Mouse (Mus musculus) stomach, embryonic 16.5 days (tissue): ENCODE measurements around the gene Olfr1079. TPM values are rescaled to one million over a fixed set of nuclear protein-coding genes. Genes with fewer than 3 reads are reported as not detected.
"Not testable (repeated sequence)": the region's sequence is repeated elsewhere in the genome, so short reads cannot be mapped to it uniquely, and the experiment has no call there.

Source experiments
- ATAC-seq: fragments of 200-750 bp; cut with Nextera tagmentation; 2 replicates; pipeline ENCODE4 v1.8.0; 2017; ENCODE audit warnings: moderate number of reproducible peaks, moderate TSS enrichment; ENCODE audit not compliant: insufficient read depth, low FRiP score
- H3K27ac ChIP-seq: fragments of 300-500 bp; sonication (generic); 2 replicates; pipeline ENCODE4 v1.5.1; 2014; ENCODE audit warnings: low read length
- H3K27me3 ChIP-seq: fragments of 300-500 bp; sonication (generic); 2 replicates; pipeline ENCODE4 v1.6.1; 2014; ENCODE audit warnings: low read length, control low read depth, mixed read lengths; ENCODE audit not compliant: control insufficient read depth, insufficient read depth
- H3K36me3 ChIP-seq: fragments of 300-500 bp; sonication (generic); 2 replicates; pipeline ENCODE4 v1.6.1; 2014; ENCODE audit warnings: low read length; ENCODE audit not compliant: control insufficient read depth, insufficient read depth
- H3K4me1 ChIP-seq: fragments of 300-500 bp; sonication (generic); 2 replicates; pipeline ENCODE4 v1.6.1; 2014; ENCODE audit warnings: low read length, control low read depth, mixed read lengths; ENCODE audit not compliant: control insufficient read depth, insufficient read depth
- H3K4me2 ChIP-seq: fragments of 300-500 bp; sonication (generic); 2 replicates; pipeline ENCODE4 v1.6.1; 2014; ENCODE audit warnings: low read depth, low read length, mixed read lengths
- H3K4me3 ChIP-seq: fragments of 300-500 bp; sonication (generic); replicated peaks from 2 replicates; pipeline ENCODE4 v1.5.1; 2014; ENCODE audit warnings: mild to moderate bottlenecking, low read length
- H3K9ac ChIP-seq: fragments of 300-500 bp; sonication (generic); 2 replicates; pipeline ENCODE4 v1.6.1; 2014; ENCODE audit warnings: low read length
- H3K9me3 ChIP-seq: fragments of 300-500 bp; sonication (generic); replicated peaks from 2 replicates; pipeline ENCODE4 v1.6.1; 2016; ENCODE audit warnings: low read length, control low read depth; ENCODE audit not compliant: control insufficient read depth
- WGBS: fragments of 180-500 bp; shearing (Covaris S2); extraction: QIAGEN DNeasy Blood & Tissue Kit; methylation state at CpG from one replicate; pipeline ENCODE4 v1.1.7; 2014; 5-methylcytosine and 5-hydroxymethylcytosine counted together
- polyA plus RNA-seq: library from polyadenylated mRNA; unstranded; fragments of >200 nt; fragmentation: Nextera tagmentation; extraction: Ambion mirVana; gene quantifications from 2 replicates; pipeline ENCODE4 v1.2.1, GENCODE M21; 2015

Gene Olfr1079
- not detected in 2 replicates for polyA plus RNA-seq

DNA sequence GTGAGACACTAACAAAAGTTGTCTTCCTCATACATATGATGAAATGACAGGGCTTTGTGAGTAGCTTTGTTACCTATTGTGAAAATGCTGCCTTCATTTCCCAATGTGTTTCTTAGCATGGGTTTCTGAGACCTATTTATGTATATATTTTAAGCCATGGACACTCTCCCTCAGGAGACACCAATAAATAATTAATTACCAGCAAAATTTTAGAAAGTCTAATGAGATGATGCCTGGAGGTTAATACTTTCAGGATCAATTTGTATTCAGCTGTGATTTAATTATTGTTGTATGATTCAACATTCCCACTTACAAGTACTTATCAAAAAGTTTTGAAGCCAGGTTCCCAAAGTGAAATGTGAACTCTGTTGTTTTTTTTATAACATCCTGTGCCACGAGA, at the start of gene Olfr1079:
TSS of gene Olfr1079 (minus strand) at position 101 of the 400 bp plus-strand sequence.
- H3K9ac ChIP-seq, result no peak within 1 kb of the TSS
- no peak for ATAC-seq
- H3K36me3 ChIP-seq, result no peaks in the 10 kb centered on the region
- H3K27ac ChIP-seq, result no peak within 1 kb of the TSS
- no peak within 1 kb of the TSS for H3K4me3 ChIP-seq
- 75% methylated on average over 1 of the region's 1 CpGs for WGBS
- H3K4me2 ChIP-seq, result no peak within 1 kb of the TSS
- H3K9me3 ChIP-seq, result no peaks in the 10 kb centered on the region
- no peaks in the 10 kb centered on the region for H3K27me3 ChIP-seq
- H3K4me1 ChIP-seq, result no peaks in the 10 kb centered on the region

DNA sequence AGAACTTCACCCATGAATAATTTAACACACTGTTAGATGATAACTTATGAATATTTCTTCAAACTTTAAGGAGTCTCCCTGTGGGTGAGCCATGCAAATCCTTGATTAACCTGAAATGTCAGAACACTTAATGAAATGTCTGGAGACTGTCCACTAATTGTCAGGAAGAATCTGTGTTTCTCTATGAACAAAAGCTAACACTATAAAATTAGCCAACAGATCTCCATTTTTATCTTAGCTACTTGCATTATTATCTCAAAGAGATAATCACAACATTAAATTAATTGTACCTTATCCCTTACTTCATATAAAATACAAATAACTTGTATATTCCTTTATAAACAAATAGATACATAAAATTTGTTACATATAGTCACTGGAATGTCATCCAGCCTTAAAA, 15.9 kb upstream of the Olfr1079 start, which contains the start of gene Olfr1080:
TSS of gene Olfr1080 (minus strand) at position 101 of the 400 bp plus-strand sequence.
- not testable (repeated sequence) for H3K9ac ChIP-seq, ATAC-seq, H3K36me3 ChIP-seq, H3K9me3 ChIP-seq, H3K4me2 ChIP-seq, H3K27ac ChIP-seq, H3K4me1 ChIP-seq, H3K27me3 ChIP-seq, H3K4me3 ChIP-seq

DNA sequence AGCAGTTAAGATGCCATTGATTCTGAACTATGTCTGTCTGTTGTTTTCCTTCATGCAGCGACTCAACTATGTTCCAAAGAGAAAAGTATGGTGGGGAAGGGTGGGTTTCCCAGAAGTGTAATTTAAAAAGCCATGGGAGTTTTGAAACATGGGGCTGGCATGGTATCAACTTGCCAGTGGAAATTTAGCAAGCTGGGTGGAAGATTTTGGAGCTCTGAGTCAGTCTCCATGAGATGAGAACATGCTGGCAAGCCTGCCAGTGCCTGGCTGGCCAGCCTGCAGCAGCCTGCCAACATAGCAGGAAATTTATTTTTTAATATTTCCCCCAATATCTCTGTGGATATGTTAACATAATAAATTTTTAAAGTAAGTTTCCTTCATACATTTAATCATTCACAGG, 11.3 kb downstream of the Olfr1079 start:
- ATAC-seq, result no peak
- H3K4me3 ChIP-seq, result no peak overlapping the region
- H3K9ac ChIP-seq, result no peak overlapping the region
- H3K27me3 ChIP-seq, result no peaks in the 10 kb centered on the region
- H3K9me3 ChIP-seq, result no peaks in the 10 kb centered on the region
- H3K27ac ChIP-seq, result no peak overlapping the region
- H3K4me2 ChIP-seq, result no peak overlapping the region
- 85% methylated on average over 1 of the region's 1 CpGs for WGBS
- no peaks in the 10 kb centered on the region for H3K4me1 ChIP-seq
- no peaks in the 10 kb centered on the region for H3K36me3 ChIP-seq

GRCm38 (mm10) chr2:86508161-86508560, 34.1 kb downstream of the Olfr1079 start, which contains the start of gene Olfr1076:
Olfr1076 (plus strand) TSS chr2:86508461.
- no peak within 1 kb of the TSS for H3K4me2 ChIP-seq
- no peaks in the 10 kb centered on the region for H3K9me3 ChIP-seq
- H3K9ac ChIP-seq, result no peak within 1 kb of the TSS
- no peak within 1 kb of the TSS for H3K27ac ChIP-seq
- WGBS, result 78% methylated on average over 1 of the region's 1 CpGs
- no peaks in the 10 kb centered on the region for H3K27me3 ChIP-seq
- H3K36me3 ChIP-seq, result no peaks in the 10 kb centered on the region
- no peaks in the 10 kb centered on the region for H3K4me1 ChIP-seq
- no peak for ATAC-seq
- no peak within 1 kb of the TSS for H3K4me3 ChIP-seq

- WGBS, result 30% methylated on average over 1 of the region's 1 CpGs
- no peaks in the 10 kb centered on the region for H3K4me1 ChIP-seq
- H3K4me3 ChIP-seq, result no peak within 1 kb of the TSS
- H3K27me3 ChIP-seq, result no peaks in the 10 kb centered on the region
- H3K4me2 ChIP-seq, result no peak within 1 kb of the TSS
- no peak for ATAC-seq
- no peak within 1 kb of the TSS for H3K27ac ChIP-seq
- no peak within 1 kb of the TSS for H3K9ac ChIP-seq
- no peaks in the 10 kb centered on the region for H3K9me3 ChIP-seq
- no peaks in the 10 kb centered on the region for H3K36me3 ChIP-seq
Measured at GRCm38 (mm10) chr2:86487286-86487685, 55.0 kb downstream of the Olfr1079 start, which contains the start of gene Olfr228. Olfr228 (minus strand) TSS chr2:86487386.

Other genes with a start within 250 kb of the Olfr1079 start
- gene Olfr1053, start 227.2 kb downstream of the Olfr1079 start, polyA plus RNA-seq, result not detected in 2 replicates
- not detected in 2 replicates for gene Olfr1054, start 207.0 kb downstream of the Olfr1079 start, polyA plus RNA-seq
- not detected in 2 replicates for gene Olfr1055, start 192.2 kb downstream of the Olfr1079 start, polyA plus RNA-seq
- gene Olfr1056, start 180.0 kb downstream of the Olfr1079 start, polyA plus RNA-seq, result not detected in 2 replicates
- not detected in 2 replicates for gene Olfr1057, start 164.1 kb downstream of the Olfr1079 start, polyA plus RNA-seq
- not detected in 2 replicates for gene Olfr1058, start 153.9 kb downstream of the Olfr1079 start, polyA plus RNA-seq
- not detected in 2 replicates for gene Olfr1061, start 128.4 kb downstream of the Olfr1079 start, polyA plus RNA-seq
- not detected in 2 replicates for gene Olfr1062, start 115.7 kb downstream of the Olfr1079 start, polyA plus RNA-seq
- gene Olfr1065, start 91.9 kb downstream of the Olfr1079 start, polyA plus RNA-seq, result not detected in 2 replicates
- gene Olfr1066, start 86.2 kb downstream of the Olfr1079 start, polyA plus RNA-seq, result not detected in 2 replicates
- gene Olfr228, start 55.1 kb downstream of the Olfr1079 start, polyA plus RNA-seq, result not detected in 2 replicates
- not detected in 2 replicates for gene Olfr1076, start 34.0 kb downstream of the Olfr1079 start, polyA plus RNA-seq
- not detected in 2 replicates for gene Olfr1080, start 15.8 kb upstream of the Olfr1079 start, polyA plus RNA-seq
- not detected in 2 replicates for gene Olfr1082, start 56.5 kb upstream of the Olfr1079 start, polyA plus RNA-seq
- gene Olfr1084, start 97.2 kb upstream of the Olfr1079 start, polyA plus RNA-seq, result not detected in 2 replicates
- gene Olfr1085, start 119.5 kb upstream of the Olfr1079 start, polyA plus RNA-seq, result not detected in 2 replicates
- gene Olfr1086, start 137.6 kb upstream of the Olfr1079 start, polyA plus RNA-seq, result not detected in 2 replicates
- not detected in 2 replicates for gene Olfr1087, start 155.9 kb upstream of the Olfr1079 start, polyA plus RNA-seq
- not detected in 2 replicates for gene Olfr1089, start 191.2 kb upstream of the Olfr1079 start, polyA plus RNA-seq
- gene Olfr1090, start 216.5 kb upstream of the Olfr1079 start, polyA plus RNA-seq, result not detected in 2 replicates
- gene Olfr1093, start 240.0 kb upstream of the Olfr1079 start, polyA plus RNA-seq, result not detected in 2 replicates